Mouse (Mus musculus): ENCODE results near the gene Jkamp.

GRCm38 (mm10) chr12:72037049-72037448, 48.3 kb upstream of the Jkamp start:
- no peak for TF ChIP-seq CTCF (IDR thresholded peaks at IDR 0.05; ENCODE audit: low read depth, low read length)
- no peak for TF ChIP-seq GATA1 (IDR thresholded peaks at IDR 0.05; ENCODE audit: borderline replicate concordance, low read length)
- no peak for TF ChIP-seq POLR2AphosphoS5 (IDR thresholded peaks at IDR 0.05; ENCODE audit: insufficient replicate concordance, low read depth, low read length)

All from G1E (cell line).